Mouse (Mus musculus) cerebellum, adult 2 months (tissue): ENCODE measurements at regions not wholly inside any gene's neighbourhood (a gene's known extent, or its start where the extent isn't known, plus 50 kb on each side); places are given as distances from the start of the nearest gene placed in this dataset.
A peak's percentile ranks its signal among the peaks of the same experiment; 100 is the strongest.
"Not testable (repeated sequence)": the region's sequence is repeated elsewhere in the genome, so short reads cannot be mapped to it uniquely, and the experiment has no call there.

ENCODE experiments used
- DNase-seq, 2 experiments: peaks; one replicate each; pipeline ENCODE4 v3.0.0; 2021
- H3K27ac ChIP-seq: fragments of 200-500 bp; 2 replicates; pipeline ENCODE4 v1.5.1; 2012; ENCODE audit warnings: low read length, control low read depth, inconsistent platforms; ENCODE audit not compliant: insufficient read depth
- H3K27me3 ChIP-seq: fragments of 200-500 bp; 2 replicates; pipeline ENCODE4 v1.6.1; 2012; ENCODE audit warnings: inconsistent platforms, mild to moderate bottlenecking, low read length, moderate library complexity; ENCODE audit not compliant: control insufficient read depth, insufficient read depth
- H3K4me1 ChIP-seq: fragments of 200-500 bp; 2 replicates; pipeline ENCODE4 v1.6.1; 2011; ENCODE audit warnings: low read length; ENCODE audit not compliant: control insufficient read depth, insufficient read depth
- H3K4me3 ChIP-seq: fragments of 200-500 bp; replicated peaks from 2 replicates; pipeline ENCODE3; 2011; ENCODE audit warnings: mild to moderate bottlenecking, low read depth, low read length, control low read depth; ENCODE audit not compliant: insufficient read depth
- CTCF ChIP-seq: fragments of 200-500 bp; IDR thresholded peaks from 2 replicates; pipeline ENCODE4 v1.5.1; 2011; ENCODE audit warnings: low read depth, mild to moderate bottlenecking, control low read depth, low read length, moderate library complexity, borderline replicate concordance; ENCODE audit not compliant: insufficient read depth
- POLR2A ChIP-seq: fragments of 200-500 bp; IDR thresholded peaks from 2 replicates; pipeline ENCODE4 v1.6.1; 2011; ENCODE audit warnings: low read length, control low read depth, borderline replicate concordance; ENCODE audit not compliant: insufficient read depth
- WGBS: fragments of 180-500 bp; shearing (Covaris S2); methylation state at CpG from one replicate; pipeline ENCODE4 v1.1.7; 2018; 5-methylcytosine and 5-hydroxymethylcytosine counted together

DNA sequence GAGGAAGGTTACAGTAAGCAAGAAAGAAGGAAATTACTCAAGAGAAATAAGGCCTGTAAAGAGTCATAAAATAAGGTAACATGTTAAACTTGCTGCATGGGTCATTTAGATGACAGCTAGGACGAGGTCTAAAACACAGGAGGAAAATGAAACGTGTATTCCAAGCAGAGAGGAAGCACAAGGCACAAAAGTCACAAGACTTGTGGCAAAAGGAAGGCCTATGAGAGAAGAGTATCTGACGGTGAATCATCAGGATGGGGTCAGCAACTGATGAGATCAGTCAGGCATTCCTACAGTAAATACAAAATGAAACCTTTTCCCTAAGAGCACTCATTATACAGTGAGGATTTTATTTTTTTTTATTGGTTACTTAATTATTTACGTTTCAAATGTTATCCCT, 183.6 kb upstream of the L3mbtl3 start:
- 94% methylated on average over 4 of the region's 4 CpGs for WGBS

DNA sequence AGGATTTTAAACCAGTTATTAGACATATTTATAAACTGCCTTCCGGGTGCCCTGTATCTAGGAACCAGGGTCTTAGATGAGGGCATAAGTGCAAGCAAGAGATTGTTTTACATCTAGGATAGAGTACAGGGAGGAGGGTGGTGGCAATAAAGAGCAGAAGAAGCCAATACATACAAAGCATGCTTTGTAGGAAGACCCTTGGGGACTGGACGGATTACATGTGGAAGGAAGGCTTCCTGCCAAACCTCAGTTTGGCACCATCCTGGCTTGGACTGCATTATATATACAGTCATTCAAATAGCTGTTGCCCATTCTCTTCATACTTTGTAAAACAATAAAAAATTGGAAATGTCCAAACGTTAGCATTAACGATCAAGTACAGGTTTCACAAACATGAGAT, 184.7 kb upstream of the L3mbtl3 start:
- TF ChIP-seq POLR2A (no peak), CTCF (no peak)
- 21% methylated on average over 4 of the region's 4 CpGs for WGBS

More for the DNA sequence above, 183.6 kb upstream of the L3mbtl3 start:
- Histone ChIP-seq H3K4me1 (no peaks in the 10 kb centered on the region), H3K27ac (no peak overlapping the region), H3K4me3 (no peak overlapping the region), H3K27me3 (no peaks in the 10 kb centered on the region)
- no peak for TF ChIP-seq POLR2A
- no peak for TF ChIP-seq CTCF
- no peak for DNase-seq

DNA sequence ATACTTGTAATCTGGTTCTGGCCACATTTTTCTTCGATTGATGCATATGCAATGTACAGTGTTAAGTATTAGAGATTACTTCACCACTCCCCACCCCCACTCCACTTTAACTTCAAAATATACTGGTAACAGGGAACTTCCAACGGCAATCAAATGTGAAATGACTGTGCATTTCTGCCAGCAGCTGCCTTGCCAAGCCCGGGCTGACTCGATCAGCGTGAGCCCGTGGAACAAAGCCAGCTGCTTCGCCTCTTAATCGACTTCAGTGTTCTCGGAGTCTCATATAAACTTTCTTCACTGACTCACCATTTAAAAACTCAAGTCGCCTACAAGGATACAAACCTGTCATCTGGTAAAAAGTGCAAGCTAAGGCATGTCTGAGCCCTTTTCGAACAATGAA, 188.7 kb upstream of the L3mbtl3 start:
- WGBS: 4% methylated on average over 11 of the region's 11 CpGs
- TF ChIP-seq POLR2A: no peak
- no peaks in the 10 kb centered on the region for H3K4me1 ChIP-seq
- no peaks in the 10 kb centered on the region for H3K27me3 ChIP-seq
- DNase-seq: peak; percentile 13 to 17
- H3K4me3 ChIP-seq: no peak overlapping the region
- H3K27ac ChIP-seq: no peak overlapping the region

More for the DNA sequence above, 184.7 kb upstream of the L3mbtl3 start:
- no peaks in the 10 kb centered on the region for H3K27me3 ChIP-seq
- DNase-seq: no peak
- no peak overlapping the region for H3K27ac ChIP-seq
- no peaks in the 10 kb centered on the region for H3K4me1 ChIP-seq
- no peak overlapping the region for H3K4me3 ChIP-seq

DNA sequence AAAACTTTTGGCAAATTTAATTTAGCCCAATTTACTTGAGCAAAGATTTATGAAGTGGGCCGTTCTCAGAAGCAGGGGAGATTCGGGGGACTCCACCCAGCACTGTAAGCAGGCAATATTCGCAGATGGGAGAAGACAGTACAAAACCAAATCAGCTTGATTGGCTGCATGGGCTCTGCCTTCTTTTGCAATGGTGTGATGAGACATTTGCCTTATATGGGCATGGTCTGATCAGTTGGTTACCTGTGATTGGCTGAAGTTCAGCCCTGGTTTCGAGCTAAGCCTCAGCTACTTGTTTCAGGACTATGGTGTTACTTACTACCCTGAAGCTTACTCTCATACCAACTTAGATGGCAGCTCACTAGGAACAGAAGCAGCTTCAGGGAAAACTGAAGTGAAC, 185.6 kb upstream of the Arhgap18 start:
- WGBS: 31% methylated on average over 4 of the region's 4 CpGs
- DNase-seq: no peak
- TF ChIP-seq POLR2A (no peak), CTCF (no peak)
- Histone ChIP-seq H3K4me1 (no peaks in the 10 kb centered on the region), H3K27me3 (no peaks in the 10 kb centered on the region), H3K27ac (no peak overlapping the region), H3K4me3 (no peak overlapping the region)

- Histone ChIP-seq H3K4me1 (no peaks in the 10 kb centered on the region), H3K27me3 (no peaks in the 10 kb centered on the region), H3K27ac (no peak overlapping the region), H3K4me3 (no peak overlapping the region)
- DNase-seq: no peak
- TF ChIP-seq POLR2A (no peak), CTCF (no peak)
- 87% methylated on average over 5 of the region's 5 CpGs for WGBS
These were observed 182.8 kb upstream of the Arhgap18 start for GRCm38 (mm10) chr10:26570468-26570867.

- WGBS: 83% methylated on average over 1 of the region's 1 CpGs
These were observed 181.8 kb upstream of the Arhgap18 start for GRCm38 (mm10) chr10:26571377-26571776.

GRCm38 (mm10) chr10:26576153-26576552, 177.1 kb upstream of the Arhgap18 start:
- H3K27ac ChIP-seq: no peak overlapping the region
- no peaks in the 10 kb centered on the region for H3K4me1 ChIP-seq
- no peak overlapping the region for H3K4me3 ChIP-seq
- no peak for DNase-seq
- no peaks in the 10 kb centered on the region for H3K27me3 ChIP-seq
- no peak for TF ChIP-seq CTCF
- TF ChIP-seq POLR2A: no peak
- 90% methylated on average over 3 of the region's 3 CpGs for WGBS

More at GRCm38 (mm10) chr10:26571377-26571776, 181.8 kb upstream of the Arhgap18 start:
- H3K27me3 ChIP-seq: no peaks in the 10 kb centered on the region
- H3K27ac ChIP-seq: no peak overlapping the region
- H3K4me3 ChIP-seq: no peak overlapping the region
- H3K4me1 ChIP-seq: no peaks in the 10 kb centered on the region
- no peak for TF ChIP-seq CTCF
- no peak for TF ChIP-seq POLR2A
- no peak for DNase-seq

DNA sequence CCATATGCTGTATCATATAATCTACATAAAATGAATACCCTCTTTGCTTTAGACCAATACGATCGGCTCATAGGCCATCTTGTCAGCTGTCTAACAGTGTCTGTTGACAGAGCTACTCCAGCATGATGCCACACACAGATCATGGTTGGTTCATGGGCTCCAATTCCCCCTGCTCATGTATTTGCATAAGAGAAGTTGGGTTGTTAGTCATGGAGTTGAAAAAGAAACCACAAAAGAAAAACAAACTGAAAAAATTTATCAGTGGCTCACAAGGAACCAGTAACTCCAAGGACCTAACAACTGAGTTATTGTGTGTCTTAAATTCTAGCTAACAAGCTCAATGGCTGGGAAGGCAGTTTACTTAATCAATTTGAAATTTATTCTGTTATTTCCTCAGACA, 176.1 kb upstream of the Arhgap18 start:
- 82% methylated on average over 2 of the region's 2 CpGs for WGBS
- Histone ChIP-seq H3K4me1 (no peaks in the 10 kb centered on the region), H3K4me3 (no peak overlapping the region), H3K27ac (no peak overlapping the region), H3K27me3 (no peaks in the 10 kb centered on the region)
- no peak for DNase-seq
- TF ChIP-seq CTCF (no peak), POLR2A (no peak)

DNA sequence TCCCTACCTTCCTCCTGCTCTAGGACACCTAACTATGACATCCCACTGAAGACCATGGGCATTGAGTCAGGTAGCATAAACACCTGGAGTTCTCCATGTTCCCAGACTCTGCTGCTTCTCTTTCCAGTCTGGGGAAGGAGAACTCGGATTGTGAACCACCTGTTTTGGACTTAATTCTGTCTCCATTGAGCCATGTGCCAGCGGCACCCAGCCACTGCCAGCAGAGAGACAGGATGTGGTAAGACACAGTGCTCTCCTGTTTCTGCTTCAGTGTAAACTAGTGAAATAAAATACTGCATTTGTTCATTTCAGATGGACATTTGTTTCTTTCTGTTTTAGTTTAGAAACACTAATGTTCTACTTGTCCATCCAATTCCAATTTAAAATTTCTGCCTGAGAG, 168.1 kb upstream of the Arhgap18 start:
- H3K4me3 ChIP-seq: no peak overlapping the region
- no peak for DNase-seq
- no peak overlapping the region for H3K27ac ChIP-seq
- no peaks in the 10 kb centered on the region for H3K4me1 ChIP-seq
- H3K27me3 ChIP-seq: no peaks in the 10 kb centered on the region
- 59% methylated on average over 2 of the region's 2 CpGs for WGBS
- no peak for TF ChIP-seq POLR2A
- TF ChIP-seq CTCF: no peak

DNA sequence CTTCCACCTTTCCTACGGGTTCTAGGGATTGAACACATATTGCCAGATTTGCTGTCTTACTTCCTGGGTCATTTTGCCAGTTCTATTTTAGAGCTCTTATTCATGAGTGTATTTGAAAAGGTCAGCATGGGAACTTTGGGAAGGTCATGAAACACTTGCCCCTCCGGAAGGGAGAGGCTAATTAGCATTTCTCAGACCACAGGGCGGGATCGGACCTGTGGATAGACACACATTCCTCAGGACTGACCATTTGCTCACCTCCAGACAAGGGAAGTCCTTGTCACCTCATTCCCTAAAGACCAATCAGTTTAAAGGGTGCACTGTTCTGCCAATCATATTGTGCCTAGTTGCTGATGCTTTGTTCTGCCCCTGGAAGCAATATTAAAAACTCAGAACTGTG, 146.1 kb upstream of the Arhgap18 start:
- 76% methylated on average over 4 of the region's 4 CpGs for WGBS
- DNase-seq, H3K27me3 ChIP-seq, H3K4me1 ChIP-seq, H3K27ac ChIP-seq, H3K4me3 ChIP-seq: not testable (repeated sequence)
